Comparison of ENCODE assay signal across 13 mouse cellular contexts in genomic region chr11:118162245-118162644, GRCm38 (mm10). TPM values are rescaled to one million over a fixed set of nuclear protein-coding genes. Genes with fewer than 3 reads are reported as not detected.
DNase-seq lines count a peak whose midpoint lies in the region; ATAC-seq and TF ChIP-seq lines count a peak whose summit lies in the region.
"Had no signal": no experiment of that assay in that cellular context is flagged by ENCODE, and none has a peak within 500 bp of the region (broad histone marks: within the 10 kb centered on the region; RNA-seq: fewer than 3 reads in every experiment).

No protein-coding gene starts in this region.

- no peaks in the 10 kb centered on the region for H3K79me2 ChIP-seq in myocyte (ENCODE audit: control insufficient read depth, insufficient read depth)

- H3K36me3 ChIP-seq in hindbrain, embryonic 13.5 days: peaks cover 42% of the 10 kb centered on the region
- no peaks in the 10 kb centered on the region; the same call in 1 of the 2 replicates for H3K36me3 ChIP-seq in hindbrain, embryonic 16.5 days (ENCODE audit: control insufficient read depth, insufficient read depth, low read length)
- H3K36me3 ChIP-seq in myocyte (ENCODE audit: control insufficient read depth, insufficient read depth): peaks cover 2% of the 10 kb centered on the region

- peak; percentile 20 for DNase-seq in kidney, adult 18-20 months
- DNase-seq in kidney, postnatal 10 days: peak; percentile 43
- no peak for DNase-seq in urinary bladder, postnatal 10 days (ENCODE audit: low spot score)
- no peak for DNase-seq in gastrocnemius, adult 18-20 months (ENCODE audit: low spot score)
- DNase-seq: thymus, postnatal 14 days had no signal

- TF ChIP-seq POLR2A in myocyte (IDR thresholded peaks at IDR 0.05; ENCODE audit: insufficient read length, low read depth): no peak

- H3K27me3 ChIP-seq in hindbrain, embryonic 13.5 days: no peaks in the 10 kb centered on the region
- no peaks in the 10 kb centered on the region for H3K27me3 ChIP-seq in hindbrain, embryonic 16.5 days (replicated peaks; ENCODE audit: control insufficient read depth, insufficient read depth, low read length)
- H3K27me3 ChIP-seq in myocyte (ENCODE audit: control insufficient read depth, insufficient read depth, insufficient read length): no peaks in the 10 kb centered on the region
- H3K27me3 ChIP-seq: intestine, embryonic 15.5 days; limb, embryonic 12.5 days had no signal

- H3K9ac ChIP-seq in hindbrain, embryonic 13.5 days: peak overlapping the region; percentile 19; the same call in 1 of the 2 replicates
- no peak overlapping the region for H3K9ac ChIP-seq in hindbrain, embryonic 16.5 days (ENCODE audit: low read depth, low read length)
- H3K9ac ChIP-seq: intestine, embryonic 15.5 days; limb, embryonic 12.5 days had no signal

- H3K4me3 ChIP-seq in hindbrain, embryonic 13.5 days: no peak overlapping the region
- no peak overlapping the region for H3K4me3 ChIP-seq in hindbrain, embryonic 16.5 days (ENCODE audit: low read length)
- H3K4me3 ChIP-seq in myocyte: no peak overlapping the region
- H3K4me3 ChIP-seq: forebrain, embryonic 10.5 days; intestine, embryonic 15.5 days; limb, embryonic 12.5 days had no signal

- no peak overlapping the region for H3K4me2 ChIP-seq in hindbrain, embryonic 13.5 days
- H3K4me2 ChIP-seq in hindbrain, embryonic 16.5 days (ENCODE audit: low read length): no peak overlapping the region
- H3K4me2 ChIP-seq in myocyte (ENCODE audit: low read depth): no peak overlapping the region
- H3K4me2 ChIP-seq: intestine, embryonic 15.5 days; limb, embryonic 12.5 days had no signal

- 72% methylated on average over 10 of the region's 10 CpGs for WGBS in hindbrain, embryonic 13.5 days
- WGBS in hindbrain, embryonic 16.5 days: 50% methylated on average over 10 of the region's 10 CpGs

- no peak for ATAC-seq in hindbrain, embryonic 13.5 days (ENCODE audit: low FRiP score)
- no peak for ATAC-seq in hindbrain, embryonic 16.5 days
- ATAC-seq: intestine, embryonic 15.5 days had no signal

- H3ac ChIP-seq in myocyte (ENCODE audit: control insufficient read depth, insufficient read length): no peak overlapping the region

- peaks cover 11% of the 10 kb centered on the region; the same call in 1 of the 2 replicates for H3K4me1 ChIP-seq in hindbrain, embryonic 13.5 days (replicated peaks)
- no peaks in the 10 kb centered on the region; the same call in 1 of the 2 replicates for H3K4me1 ChIP-seq in hindbrain, embryonic 16.5 days (ENCODE audit: control insufficient read depth, insufficient read depth, low read depth, low read length)

- peak overlapping the region; percentile 46; the same call in 1 of the 2 replicates for H3K27ac ChIP-seq in hindbrain, embryonic 13.5 days
- H3K27ac ChIP-seq in hindbrain, embryonic 16.5 days (ENCODE audit: low read depth, low read length): no peak overlapping the region
- H3K27ac ChIP-seq: intestine, embryonic 15.5 days had no signal

- H3K9me3 ChIP-seq in hindbrain, embryonic 13.5 days: no peaks in the 10 kb centered on the region
- H3K9me3 ChIP-seq in hindbrain, embryonic 16.5 days (ENCODE audit: control insufficient read depth, low read length): no peaks in the 10 kb centered on the region
- H3K9me3 ChIP-seq: forebrain, embryonic 10.5 days; G1E; intestine, embryonic 15.5 days; limb, embryonic 12.5 days had no signal

TF ChIP-seq in myocyte, 11 proteins besides CTCF, POLR2A, EP300 and RAD21:
- TF ChIP-seq MYOD1 (IDR thresholded peaks at IDR 0.05; ENCODE audit: control insufficient read depth in 1 of 3, insufficient read length in 2 of 3, low read depth in 2 of 3): no peak
- peak; percentile 25 for TF ChIP-seq POLR2AphosphoS2 (IDR thresholded peaks at IDR 0.05; ENCODE audit: insufficient read length, low read depth)
- TF ChIP-seq CEBPB (IDR thresholded peaks at IDR 0.05; ENCODE audit: insufficient read depth, poor library complexity, severe bottlenecking): no peak
- no peak for TF ChIP-seq E2F4 (IDR thresholded peaks at IDR 0.05; ENCODE audit: insufficient read depth)

RNA-seq across cellular contexts. Expression of gene Dnah17, which starts 31.8 kb away (rescaled TPM):
- polyA plus RNA-seq in hindbrain, embryonic 13.5 days (2015; fragmentation: Nextera tagmentation; extraction: Ambion mirVana): 0.30 and 0.32 TPM in 2 replicates
- polyA plus RNA-seq in hindbrain, embryonic 16.5 days (2015; fragmentation: Nextera tagmentation; extraction: Ambion mirVana): 0.22 and 0.23 TPM in 2 replicates
- polyA plus RNA-seq in myocyte (2012; fragmentation: generic; extraction: Trizol): 0.16 TPM
- under 1 TPM; 0.09 to 0.11 TPM for total RNA-seq in gastrocnemius, adult 18-20 months (2021)
- total RNA-seq: granulocyte monocyte progenitor cell, adult 5-6 weeks had no signal
- polyA plus RNA-seq: G1E had no signal

Comparison
In these comparisons a context has a peak if more than half of its experiments do, and no peak if none do; other contexts are left out.
1. DNase-seq: peak in kidney, adult 18-20 months (single experiment) and kidney, postnatal 10 days (single experiment); none in urinary bladder, postnatal 10 days (single experiment) and gastrocnemius, adult 18-20 months (single experiment).